Mouse (Mus musculus): ENCODE data around the gene Prx.

GRCm38 (mm10) chr7:27514961-27515360, 15.8 kb downstream of the Prx start:
- TF ChIP-seq CTCF (IDR thresholded peaks at IDR 0.05; ENCODE audit: control insufficient read depth, insufficient read depth, insufficient read length): no peak
- no peak for TF ChIP-seq MAX (IDR thresholded peaks at IDR 0.05)
- TF ChIP-seq CEBPB (IDR thresholded peaks at IDR 0.05; ENCODE audit: low read depth): no peak

Measured in C2C12 (cell line).